Mouse (Mus musculus) stomach, postnatal 0 days (tissue): ENCODE results near the gene Hoxa5. TPM values are rescaled to one million over a fixed set of nuclear protein-coding genes. Genes with fewer than 3 reads are reported as not detected.

Source experiments
- ATAC-seq: fragments of 200-750 bp; cut with Nextera tagmentation; 2 replicates; pipeline ENCODE4 v1.8.0; 2017; ENCODE audit not compliant: low FRiP score, low TSS enrichment
- DNase-seq: peaks from one replicate; pipeline ENCODE4 v3.0.0-alpha.2; 2016; ENCODE audit warnings: low spot score
- H3K27ac ChIP-seq: fragments of 300-500 bp; sonication (generic); replicated peaks from 2 replicates; pipeline ENCODE4 v1.5.1; 2014; ENCODE audit warnings: mild to moderate bottlenecking, control low read depth
- H3K27me3 ChIP-seq: fragments of 300-500 bp; sonication (generic); 2 replicates; pipeline ENCODE4 v1.6.1; 2014; ENCODE audit warnings: low read length; ENCODE audit not compliant: control insufficient read depth, insufficient read depth
- H3K36me3 ChIP-seq: fragments of 300-500 bp; sonication (generic); 2 replicates; pipeline ENCODE4 v1.6.1; 2014; ENCODE audit warnings: low read length, mixed read lengths; ENCODE audit not compliant: control insufficient read depth, insufficient read depth
- H3K4me1 ChIP-seq: fragments of 300-500 bp; sonication (generic); replicated peaks from 2 replicates; pipeline ENCODE4 v1.6.1; 2014; ENCODE audit warnings: antibody characterized with exemption; ENCODE audit not compliant: control insufficient read depth, insufficient read depth
- H3K4me2 ChIP-seq: fragments of 300-500 bp; sonication (generic); replicated peaks from 2 replicates; pipeline ENCODE4 v1.6.1; 2014; ENCODE audit warnings: low read depth, mild to moderate bottlenecking, control low read depth, moderate library complexity
- H3K4me3 ChIP-seq: fragments of 300-500 bp; sonication (generic); 2 replicates; pipeline ENCODE4 v1.5.1; 2014; ENCODE audit warnings: low read depth, low read length, control low read depth
- H3K9ac ChIP-seq: fragments of 300-500 bp; sonication (generic); 2 replicates; pipeline ENCODE4 v1.6.1; 2014; ENCODE audit warnings: mild to moderate bottlenecking, low read length, control low read depth, mixed read lengths
- H3K9me3 ChIP-seq: fragments of 300-500 bp; sonication (generic); 2 replicates; pipeline ENCODE4 v1.6.1; 2016; ENCODE audit warnings: low read length; ENCODE audit not compliant: control insufficient read depth
- CTCF ChIP-seq: IDR thresholded peaks from 2 replicates; pipeline ENCODE4 v1.5.1; 2016; ENCODE audit warnings: antibody characterized with exemption, low read depth, mild to moderate bottlenecking, moderate library complexity
- EP300 ChIP-seq: optimal IDR thresholded peaks from 2 replicates; pipeline ENCODE3; 2016; ENCODE audit warnings: antibody characterized with exemption
- WGBS: fragments of 180-500 bp; shearing (Covaris S2); extraction: QIAGEN DNeasy Blood & Tissue Kit; methylation state at CpG from one replicate; pipeline ENCODE4 v1.1.7; 2014; 5-methylcytosine and 5-hydroxymethylcytosine counted together
- polyA plus RNA-seq: library from polyadenylated mRNA; unstranded; fragments of >200 nt; fragmentation: Nextera tagmentation; extraction: Ambion mirVana; gene quantifications from 2 replicates; pipeline ENCODE4 v1.2.1, GENCODE M21; 2015

Hoxa5 gene
- polyA plus RNA-seq, 1 experiment from 2014 or later, result 8.4 TPM

GRCm38 (mm10) chr6:52182793-52183192, 21.6 kb downstream of the Hoxa5 start:
- WGBS, result 41% methylated on average over 1 of the region's 1 CpGs
- TF ChIP-seq CTCF, result no peak
- no peak overlapping the region for H3K9ac ChIP-seq
- H3K4me3 ChIP-seq, result no peak overlapping the region
- peaks cover 2% of the 10 kb centered on the region; the same call in 1 of the 2 replicates for H3K27me3 ChIP-seq
- peak overlapping the region; percentile 75 for H3K27ac ChIP-seq
- H3K4me2 ChIP-seq, result 0 out of 2 replicates have a peak overlapping the region, but pooled peaks have one; percentile 5
- no peaks in the 10 kb centered on the region for H3K36me3 ChIP-seq
- DNase-seq, result no peak
- no peak for ATAC-seq
- no peaks in the 10 kb centered on the region for H3K9me3 ChIP-seq
- peaks cover 3% of the 10 kb centered on the region; the same call in 1 of the 2 replicates for H3K4me1 ChIP-seq

DNA sequence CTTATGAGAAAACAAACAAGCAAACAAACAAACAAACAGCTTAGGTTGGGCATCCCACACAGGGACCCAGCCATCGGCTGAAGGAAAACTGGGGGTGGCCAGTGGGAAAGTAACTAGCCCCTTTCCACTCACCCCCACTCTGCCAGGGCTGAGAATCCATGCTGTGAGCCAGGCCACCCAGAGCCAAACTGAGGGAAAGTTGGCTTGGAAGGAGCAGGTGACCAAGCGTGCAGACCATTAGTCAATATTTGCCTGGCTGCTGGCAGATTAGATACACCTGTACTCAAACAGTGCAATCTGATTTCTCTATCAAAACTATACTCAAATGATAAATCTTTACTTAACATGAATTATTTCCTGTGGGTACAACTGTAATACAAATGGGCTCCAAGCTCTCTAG, 22.4 kb downstream of the Hoxa5 start:
- Histone ChIP-seq H3K36me3 (no peaks in the 10 kb centered on the region), H3K9ac (no peak overlapping the region), H3K27ac (no peak overlapping the region), H3K4me1 (no peaks in the 10 kb centered on the region; the same call in 1 of the 2 replicates), H3K27me3 (peaks cover 2% of the 10 kb centered on the region; the same call in 1 of the 2 replicates), H3K4me3 (no peak overlapping the region), H3K4me2 (no peak overlapping the region), H3K9me3 (no peaks in the 10 kb centered on the region)
- WGBS, result 31% methylated on average over 2 of the region's 2 CpGs
- no peak for DNase-seq
- TF ChIP-seq CTCF, result no peak
- no peak for TF ChIP-seq EP300
- no peak for ATAC-seq

DNA sequence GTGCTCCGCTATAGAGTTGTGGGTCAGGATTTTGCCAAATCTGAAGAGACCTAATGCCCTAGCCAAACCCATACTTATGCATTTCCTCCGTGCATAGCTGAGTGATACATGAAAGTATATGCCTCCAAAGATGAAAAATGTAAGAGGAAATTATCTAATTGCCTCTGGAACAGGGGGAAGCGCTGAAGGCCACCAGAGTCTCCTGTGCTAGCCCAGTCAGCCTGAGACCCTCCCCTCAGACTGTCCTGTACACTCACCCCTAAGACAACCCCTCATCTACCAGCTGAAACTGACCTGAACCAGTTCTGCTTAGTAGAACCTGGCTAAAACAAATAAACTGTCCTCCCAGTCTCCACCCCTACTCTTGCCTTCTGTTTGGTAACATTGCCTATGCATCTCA, 23.7 kb downstream of the Hoxa5 start:
- H3K9me3 ChIP-seq, result no peaks in the 10 kb centered on the region
- H3K27ac ChIP-seq, result peak overlapping the region; percentile 95
- no peak for TF ChIP-seq EP300
- no peak for TF ChIP-seq CTCF
- DNase-seq, result no peak
- peak overlapping the region; percentile 75 for H3K4me2 ChIP-seq
- ATAC-seq, result no peak
- WGBS, result 37% methylated on average over 3 of the region's 3 CpGs
- no peaks in the 10 kb centered on the region for H3K36me3 ChIP-seq
- no peaks in the 10 kb centered on the region; the same call in 1 of the 2 replicates for H3K4me1 ChIP-seq
- peak overlapping the region; percentile 63 for H3K4me3 ChIP-seq
- peak overlapping the region; percentile 89 for H3K9ac ChIP-seq
- no peaks in the 10 kb centered on the region for H3K27me3 ChIP-seq

GRCm38 (mm10) chr6:52180213-52180710, 24.1 kb downstream of the Hoxa5 start:
- H3K36me3 ChIP-seq, result no peaks in the 10 kb centered on the region
- no peak for DNase-seq
- H3K4me1 ChIP-seq, result no peaks in the 10 kb centered on the region; the same call in 1 of the 2 replicates
- peak overlapping the region; percentile 95 for H3K27ac ChIP-seq
- no peaks in the 10 kb centered on the region for H3K9me3 ChIP-seq
- H3K4me3 ChIP-seq, result peak overlapping the region; percentile 63
- no peak for ATAC-seq
- TF ChIP-seq EP300 (no peak), CTCF (no peak)
- no peaks in the 10 kb centered on the region for H3K27me3 ChIP-seq
- peak overlapping the region; percentile 89 for H3K9ac ChIP-seq
- peak overlapping the region; percentile 75 for H3K4me2 ChIP-seq
- 22% methylated on average over 11 of the region's 11 CpGs for WGBS

GRCm38 (mm10) chr6:52179690-52180089, 24.7 kb downstream of the Hoxa5 start:
- H3K9ac ChIP-seq, result peak overlapping the region; percentile 89
- no peaks in the 10 kb centered on the region; the same call in 1 of the 2 replicates for H3K4me1 ChIP-seq
- ATAC-seq (no peak), DNase-seq (peak; percentile 13)
- TF ChIP-seq EP300, result no peak
- no peak for TF ChIP-seq CTCF
- 13% methylated on average over 10 of the region's 10 CpGs for WGBS
- peak overlapping the region; percentile 75 for H3K4me2 ChIP-seq
- peak overlapping the region; percentile 95 for H3K27ac ChIP-seq
- H3K27me3 ChIP-seq, result no peaks in the 10 kb centered on the region
- H3K4me3 ChIP-seq, result peak overlapping the region; percentile 63
- H3K9me3 ChIP-seq, result no peaks in the 10 kb centered on the region
- no peaks in the 10 kb centered on the region for H3K36me3 ChIP-seq

- H3K9ac ChIP-seq, result peak overlapping the region; percentile 89
- no peaks in the 10 kb centered on the region for H3K27me3 ChIP-seq
- peak overlapping the region; percentile 63 for H3K4me3 ChIP-seq
- TF ChIP-seq EP300, result no peak
- TF ChIP-seq CTCF, result no peak
- WGBS, result 17% methylated on average over 4 of the region's 4 CpGs
- H3K4me1 ChIP-seq, result no peaks in the 10 kb centered on the region; the same call in 1 of the 2 replicates
- ATAC-seq (no peak), DNase-seq (peak; percentile 13)
- H3K9me3 ChIP-seq, result no peaks in the 10 kb centered on the region
- H3K36me3 ChIP-seq, result no peaks in the 10 kb centered on the region
- peak overlapping the region; percentile 75 for H3K4me2 ChIP-seq
- H3K27ac ChIP-seq, result peak overlapping the region; percentile 95
Observed at GRCm38 (mm10) chr6:52178918-52179665, 25.3 kb downstream of the Hoxa5 start.
